Mouse (Mus musculus) hindbrain, embryonic 11.5 days (tissue): ENCODE results near the gene Ppp1r3f. TPM values are rescaled to one million over a fixed set of nuclear protein-coding genes. Genes with fewer than 3 reads are reported as not detected.

Experiments used
- ATAC-seq: fragments of 200-750 bp; cut with Nextera tagmentation; 2 replicates; pipeline ENCODE4 v1.8.0; 2017; ENCODE audit warnings: mild to moderate bottlenecking, moderate TSS enrichment, moderate library complexity; ENCODE audit not compliant: low FRiP score
- DNase-seq: peaks from one replicate; pipeline ENCODE4 v3.0.0-alpha.2; 2015; ENCODE audit warnings: low spot score
- H3K27ac ChIP-seq: fragments of 300-500 bp; sonication (generic); 2 replicates; pipeline ENCODE4 v1.5.1; 2014; ENCODE audit warnings: mild to moderate bottlenecking, low read depth, low read length
- H3K27me3 ChIP-seq: fragments of 300-500 bp; sonication (generic); 2 replicates; pipeline ENCODE4 v1.6.1; 2014; ENCODE audit warnings: mild to moderate bottlenecking, low read length, moderate library complexity, mixed read lengths; ENCODE audit not compliant: control insufficient read depth, insufficient read depth
- H3K36me3 ChIP-seq: fragments of 300-500 bp; sonication (generic); 2 replicates; pipeline ENCODE4 v1.6.1; 2014; ENCODE audit warnings: mild to moderate bottlenecking, low read length, moderate library complexity, mixed read lengths; ENCODE audit not compliant: control insufficient read depth, insufficient read depth
- H3K4me1 ChIP-seq: fragments of 300-500 bp; sonication (generic); replicated peaks from 2 replicates; pipeline ENCODE4 v1.6.1; 2014; ENCODE audit warnings: low read length, mixed read lengths; ENCODE audit not compliant: control insufficient read depth, insufficient read depth
- H3K4me2 ChIP-seq: fragments of 300-500 bp; sonication (generic); replicated peaks from 2 replicates; pipeline ENCODE4 v1.6.1; 2014; ENCODE audit warnings: mild to moderate bottlenecking, low read depth, low read length
- H3K4me3 ChIP-seq: fragments of 300-500 bp; sonication (generic); 2 replicates; pipeline ENCODE4 v1.5.1; 2014; ENCODE audit warnings: low read depth, low read length
- H3K9ac ChIP-seq: fragments of 300-500 bp; sonication (generic); 2 replicates; pipeline ENCODE4 v1.6.1; 2014; ENCODE audit warnings: low read depth, low read length
- H3K9me3 ChIP-seq: fragments of 300-500 bp; sonication (generic); 2 replicates; pipeline ENCODE4 v1.6.1; 2016; ENCODE audit warnings: low read length; ENCODE audit not compliant: control insufficient read depth
- WGBS: fragments of 180-500 bp; shearing (Covaris S2); extraction: QIAGEN DNeasy Blood & Tissue Kit; methylation state at CpG from one replicate; pipeline ENCODE4 v1.1.7; 2014; 5-methylcytosine and 5-hydroxymethylcytosine counted together
- polyA plus RNA-seq: library from polyadenylated mRNA; unstranded; fragments of >200 nt; fragmentation: Nextera tagmentation; extraction: Ambion mirVana; gene quantifications from 2 replicates; pipeline ENCODE4 v1.2.1, GENCODE M21; 2014

Ppp1r3f gene
- polyA plus RNA-seq, 1 experiment from 2014 or later, result 1.3 TPM

DNA sequence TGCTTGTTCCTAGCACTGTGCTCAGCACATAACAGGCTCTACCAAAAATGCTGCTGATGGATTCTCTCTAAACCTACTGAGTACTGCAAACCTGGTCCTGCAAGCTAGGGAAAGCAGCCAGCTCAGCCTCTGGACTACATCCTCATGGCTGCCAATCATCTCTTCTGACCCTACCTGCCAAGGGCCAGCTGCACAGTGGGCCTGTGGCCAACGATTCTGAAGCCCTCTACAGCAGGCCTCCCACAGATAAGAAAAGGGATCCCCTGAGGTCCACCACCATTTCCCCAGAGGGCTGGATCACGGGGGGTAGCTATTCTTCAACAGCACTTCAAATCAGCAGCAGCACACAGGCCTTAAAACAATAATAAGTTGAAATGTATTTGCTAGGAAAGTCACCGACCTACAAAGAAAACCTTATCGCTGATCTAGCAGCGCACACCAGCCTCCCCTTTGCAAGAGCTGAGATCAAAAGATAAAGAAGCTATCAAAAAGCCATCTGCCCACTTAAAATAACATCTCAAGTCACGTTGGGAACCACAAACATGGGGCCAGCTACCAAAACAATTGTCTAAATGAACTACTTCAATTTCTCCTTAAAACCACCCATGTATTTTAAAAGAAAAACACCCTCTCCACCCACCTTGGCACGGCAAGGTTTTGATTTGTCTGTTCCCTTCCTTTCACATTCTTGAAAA, 3.5 kb downstream of the Ppp1r3f start:
- no peak overlapping the region for H3K4me2 ChIP-seq
- H3K4me1 ChIP-seq, result no peaks in the 10 kb centered on the region
- ATAC-seq (no peak), DNase-seq (no peak)
- H3K36me3 ChIP-seq, result no peaks in the 10 kb centered on the region
- WGBS, result 61% methylated on average over 7 of the region's 7 CpGs
- H3K27me3 ChIP-seq, result no peaks in the 10 kb centered on the region
- H3K4me3 ChIP-seq, result no peak overlapping the region
- no peaks in the 10 kb centered on the region for H3K9me3 ChIP-seq
- no peak overlapping the region for H3K27ac ChIP-seq
- no peak overlapping the region for H3K9ac ChIP-seq

GRCm38 (mm10) chrX:7567491-7567890, 6.6 kb downstream of the Ppp1r3f start:
- no peaks in the 10 kb centered on the region for H3K36me3 ChIP-seq
- ATAC-seq (no peak), DNase-seq (no peak)
- H3K9ac ChIP-seq, result no peak overlapping the region
- H3K4me2 ChIP-seq, result no peak overlapping the region
- no peak overlapping the region for H3K27ac ChIP-seq
- no peak overlapping the region for H3K4me3 ChIP-seq
- H3K9me3 ChIP-seq, result no peaks in the 10 kb centered on the region
- no peaks in the 10 kb centered on the region for H3K27me3 ChIP-seq
- no peaks in the 10 kb centered on the region for H3K4me1 ChIP-seq
- 83% methylated on average over 8 of the region's 9 CpGs for WGBS

DNA sequence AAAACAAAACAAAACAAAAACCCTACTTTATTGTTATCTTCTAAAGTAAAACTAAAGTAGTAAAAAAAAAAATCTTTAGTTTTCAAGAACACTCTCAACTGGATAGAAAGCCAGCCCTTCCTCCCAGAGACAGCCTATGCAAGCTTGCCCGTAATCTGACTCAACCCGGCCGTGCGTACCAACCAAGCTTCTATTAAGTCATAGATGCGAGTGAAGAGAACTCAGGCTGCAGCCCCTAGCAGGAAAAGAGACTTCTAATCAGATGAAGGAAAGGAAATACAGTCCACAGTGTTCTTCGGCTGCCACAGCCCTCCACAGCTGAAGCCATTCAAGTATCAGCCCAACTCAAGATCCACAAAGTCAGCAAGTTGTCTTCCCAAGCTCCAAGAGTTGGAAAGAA, 7.7 kb downstream of the Ppp1r3f start:
- DNase-seq, result no peak
- H3K9ac ChIP-seq, result no peak overlapping the region
- H3K27ac ChIP-seq, result no peak overlapping the region
- H3K27me3 ChIP-seq, result no peaks in the 10 kb centered on the region
- H3K36me3 ChIP-seq, result no peaks in the 10 kb centered on the region
- no peak overlapping the region for H3K4me2 ChIP-seq
- H3K4me3 ChIP-seq, result no peak overlapping the region
- 92% methylated on average over 6 of the region's 6 CpGs for WGBS
- ATAC-seq, result no peak
- no peaks in the 10 kb centered on the region for H3K9me3 ChIP-seq
- no peaks in the 10 kb centered on the region for H3K4me1 ChIP-seq

DNA sequence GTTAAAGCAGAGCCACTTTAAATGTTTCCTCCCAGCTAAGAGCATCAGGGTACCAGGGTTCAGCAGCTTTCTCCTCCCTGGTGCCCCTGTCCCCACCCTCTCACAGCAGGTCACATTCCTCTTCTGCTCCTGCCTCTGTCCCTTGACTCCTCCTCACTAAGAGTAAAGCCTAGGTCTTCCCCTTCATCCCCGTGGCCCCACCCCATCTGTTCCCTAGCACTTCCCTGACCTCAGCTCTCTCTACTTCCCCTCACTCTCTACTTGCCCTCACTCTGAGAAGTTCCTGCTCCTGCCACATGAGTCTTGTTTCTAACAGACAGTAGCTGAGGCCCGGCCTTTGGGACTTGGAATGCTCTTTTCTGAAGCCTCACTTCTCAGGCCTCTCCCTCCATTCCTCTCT, 11.0 kb downstream of the Ppp1r3f start:
- no peak for ATAC-seq
- H3K4me3 ChIP-seq, result no peak overlapping the region
- H3K4me1 ChIP-seq, result no peaks in the 10 kb centered on the region
- H3K36me3 ChIP-seq, result no peaks in the 10 kb centered on the region
- no peaks in the 10 kb centered on the region for H3K9me3 ChIP-seq
- H3K27ac ChIP-seq, result no peak overlapping the region
- no peaks in the 10 kb centered on the region for H3K27me3 ChIP-seq
- H3K4me2 ChIP-seq, result no peak overlapping the region
- 21% methylated on average over 2 of the region's 2 CpGs for WGBS
- H3K9ac ChIP-seq, result no peak overlapping the region
- no peak for DNase-seq

GRCm38 (mm10) chrX:7553474-7553873, 20.6 kb downstream of the Ppp1r3f start:
- DNase-seq, result no peak
- H3K4me1 ChIP-seq, result no peaks in the 10 kb centered on the region
- no peak for ATAC-seq
- H3K27me3 ChIP-seq, result no peaks in the 10 kb centered on the region
- H3K4me3 ChIP-seq, result no peak overlapping the region
- no peaks in the 10 kb centered on the region for H3K36me3 ChIP-seq
- H3K9ac ChIP-seq, result no peak overlapping the region
- WGBS, result 87% methylated on average over 4 of the region's 4 CpGs
- no peak overlapping the region for H3K27ac ChIP-seq
- no peaks in the 10 kb centered on the region for H3K9me3 ChIP-seq
- H3K4me2 ChIP-seq, result no peak overlapping the region

- Histone ChIP-seq H3K27ac (no peak overlapping the region), H3K27me3 (no peaks in the 10 kb centered on the region), H3K4me1 (no peaks in the 10 kb centered on the region), H3K36me3 (no peaks in the 10 kb centered on the region), H3K9ac (no peak overlapping the region), H3K4me3 (no peak overlapping the region), H3K4me2 (no peak overlapping the region), H3K9me3 (no peaks in the 10 kb centered on the region)
- 40% methylated on average over 3 of the region's 3 CpGs for WGBS
- ATAC-seq (no peak), DNase-seq (no peak)
Measured at GRCm38 (mm10) chrX:7524961-7525360, 49.1 kb downstream of the Ppp1r3f start.

Other genes starting within 250 kb of the Ppp1r3f start
- gene Usp27x, start 198.5 kb downstream of the Ppp1r3f start, polyA plus RNA-seq, result 0.45 and 0.83 TPM in 2 replicates
- 0.10 TPM in 1 of 2 replicates, not detected in the other for gene Foxp3, start 639 bp downstream of the Ppp1r3f start, polyA plus RNA-seq
- 22.4 and 25.8 TPM in 2 replicates for gene Ccdc22, start 31.2 kb upstream of the Ppp1r3f start, polyA plus RNA-seq
- gene Cacna1f, start 32.8 kb upstream of the Ppp1r3f start, polyA plus RNA-seq, result 0.04 TPM in 1 of 2 replicates, not detected in the other
- 13.9 and 14.5 TPM in 2 replicates for gene Syp, start 64.2 kb upstream of the Ppp1r3f start, polyA plus RNA-seq
- gene Prickle3, start 83.0 kb upstream of the Ppp1r3f start, polyA plus RNA-seq, result 1.9 and 2.5 TPM in 2 replicates
- gene Plp2, start 97.1 kb upstream of the Ppp1r3f start, polyA plus RNA-seq, result 45.7 and 49.3 TPM in 2 replicates
- gene Magix, start 107.0 kb upstream of the Ppp1r3f start, polyA plus RNA-seq, result 0.07 and 0.25 TPM in 2 replicates
- 35.6 and 47.7 TPM in 2 replicates for gene Gpkow, start 122.8 kb upstream of the Ppp1r3f start, polyA plus RNA-seq
- 16.1 and 18.7 TPM in 2 replicates for gene Wdr45, start 140.1 kb upstream of the Ppp1r3f start, polyA plus RNA-seq
- gene Gm45208, start 148.0 kb upstream of the Ppp1r3f start, polyA plus RNA-seq, result not detected in 2 replicates
- 98.3 and 108 TPM in 2 replicates for gene Praf2, start 154.2 kb upstream of the Ppp1r3f start, polyA plus RNA-seq
- 19.9 and 21.5 TPM in 2 replicates for gene Ccdc120, start 176.6 kb upstream of the Ppp1r3f start, polyA plus RNA-seq
- 18.5 and 21.7 TPM in 2 replicates for gene Tfe3, start 188.3 kb upstream of the Ppp1r3f start, polyA plus RNA-seq
- 46.1 and 53.6 TPM in 2 replicates for gene Gripap1, start 215.5 kb upstream of the Ppp1r3f start, polyA plus RNA-seq
- gene Kcnd1, start 248.0 kb upstream of the Ppp1r3f start, polyA plus RNA-seq, result 1.6 and 2.2 TPM in 2 replicates